Mouse (Mus musculus): ENCODE data around the gene Grin2a. TPM values are rescaled to one million over a fixed set of nuclear protein-coding genes. Genes with fewer than 3 reads are reported as not detected.

The Grin2a gene
- total RNA-seq, 4 experiments from 2014 or later = 300 to 419 (median 352) TPM

DNA sequence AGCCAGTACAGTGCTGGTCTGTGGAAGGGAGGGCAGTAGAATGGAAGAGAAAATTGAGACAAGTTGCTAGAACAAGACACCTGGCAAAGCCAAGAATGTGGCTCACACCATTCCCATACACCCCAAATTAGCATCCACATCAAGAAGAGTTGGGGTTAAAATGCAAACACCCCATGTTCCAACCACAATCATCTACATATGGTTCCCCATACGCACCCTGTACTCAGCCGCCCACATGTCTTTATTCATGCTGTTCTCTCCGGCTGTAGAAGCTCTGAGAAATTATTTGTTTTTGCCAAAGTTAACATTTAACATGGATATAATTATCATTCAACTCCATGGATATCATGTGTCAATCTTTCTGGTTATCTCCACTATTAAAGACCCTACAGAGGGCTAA, 22.7 kb downstream of the Grin2a start:
- DNase-seq (ENCODE audit: low spot score in 2 of 2) = peak; percentile 69 to 79

DNA sequence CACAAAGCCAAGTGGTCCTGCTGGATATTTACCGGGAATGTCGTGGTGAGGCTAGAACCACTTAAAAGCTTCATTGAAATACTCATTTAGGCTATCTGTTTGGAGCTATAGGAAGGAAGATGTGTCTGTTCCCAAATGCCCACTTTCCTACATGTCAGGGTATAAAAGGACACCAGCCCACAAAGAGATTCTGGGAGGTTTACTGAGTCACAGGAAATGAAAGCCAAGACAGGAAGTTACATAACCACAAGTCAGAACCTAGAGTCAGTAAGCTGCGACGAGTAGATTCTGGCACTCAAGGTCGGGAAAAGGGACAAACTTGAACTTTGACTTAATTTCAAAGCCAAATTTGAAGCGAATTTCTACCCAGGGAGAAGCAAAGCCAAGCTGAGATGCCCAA, 30.9 kb downstream of the Grin2a start:
- no peak for DNase-seq (ENCODE audit: low spot score in 2 of 2)

DNA sequence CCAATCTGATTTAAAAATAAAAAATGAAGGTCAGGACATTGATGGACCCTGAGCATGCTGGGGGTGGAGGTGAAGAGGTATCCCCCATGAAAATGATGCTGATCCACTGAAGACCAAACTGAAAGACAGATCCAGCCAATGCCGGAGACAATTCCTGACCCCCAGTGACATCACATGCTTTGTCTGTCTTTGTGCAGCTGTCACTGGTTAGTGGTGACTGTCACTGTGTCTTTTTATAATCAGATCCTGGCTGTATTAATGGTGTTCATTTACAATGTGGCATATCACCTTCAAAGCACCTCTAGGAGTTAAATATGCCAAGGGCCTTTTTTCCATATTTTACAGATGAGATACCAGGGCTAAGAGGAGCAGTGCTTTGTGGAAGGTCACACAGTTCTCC, 32.9 kb downstream of the Grin2a start:
- no peak for DNase-seq (ENCODE audit: low spot score in 2 of 2)

DNA sequence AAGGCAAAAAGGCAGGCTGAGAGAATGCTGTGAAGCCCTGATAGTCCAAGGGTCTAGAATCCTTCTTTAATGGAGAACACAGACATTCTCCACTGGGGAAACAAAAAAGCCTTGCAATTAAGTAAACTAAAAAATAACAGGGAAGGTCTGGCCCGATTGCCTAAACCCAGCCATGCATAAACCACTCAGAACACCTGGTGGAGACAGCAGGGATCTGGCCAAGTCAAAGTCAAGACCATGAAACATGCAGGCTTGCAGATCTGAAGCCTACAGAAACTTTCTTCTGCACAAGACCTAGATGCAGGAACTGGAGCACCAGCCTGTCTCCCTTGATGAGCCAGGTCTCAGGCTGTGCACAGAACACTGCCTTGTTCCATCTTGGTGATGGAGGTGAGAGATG, 36.0 kb downstream of the Grin2a start:
- DNase-seq (ENCODE audit: low spot score in 2 of 2) = no peak

DNA sequence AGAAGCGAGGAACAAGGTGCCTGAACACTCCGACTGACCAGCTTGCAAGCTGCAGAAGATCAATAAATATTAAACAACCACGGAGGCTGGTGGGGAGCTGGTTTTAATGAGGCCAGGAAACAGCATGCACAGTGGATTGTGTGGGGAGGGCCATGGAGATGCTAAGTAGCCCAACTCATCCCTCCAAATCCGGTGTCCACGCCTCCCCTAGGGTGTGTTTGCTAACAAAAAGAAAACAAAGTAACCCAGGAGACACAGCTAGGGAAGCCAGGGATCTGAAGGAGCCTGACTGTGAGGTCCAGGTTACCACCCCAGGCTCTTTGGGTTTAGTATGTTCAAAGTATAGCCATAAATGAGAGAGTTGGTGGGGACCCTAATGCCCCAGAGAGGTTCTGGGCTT, 41.1 kb downstream of the Grin2a start:
- no peak for DNase-seq (ENCODE audit: low spot score in 2 of 2)

DNA sequence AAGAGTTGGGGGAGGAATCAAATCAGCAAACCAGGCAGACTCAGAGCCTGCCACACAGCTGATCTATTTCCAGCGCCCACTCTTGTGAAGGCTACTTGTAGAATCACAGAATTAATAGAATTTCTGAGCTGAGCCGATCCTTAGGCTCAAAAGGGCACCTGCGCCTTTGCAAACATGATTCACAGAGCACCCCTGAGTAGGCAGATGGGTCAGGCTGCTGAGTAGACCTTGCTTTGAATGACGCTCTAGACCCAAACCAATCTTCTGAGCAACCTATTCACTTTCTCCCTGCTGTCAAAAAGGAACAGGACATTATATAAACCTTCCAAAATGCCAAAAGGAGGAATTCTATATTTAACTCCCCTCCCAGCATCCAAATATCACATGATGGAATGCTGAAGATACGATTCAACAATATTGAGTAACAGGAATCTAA, 41.9 kb downstream of the Grin2a start:
- DNase-seq (ENCODE audit: low spot score in 2 of 2) = peak in 1 of 2 experiments; percentile 42

DNA sequence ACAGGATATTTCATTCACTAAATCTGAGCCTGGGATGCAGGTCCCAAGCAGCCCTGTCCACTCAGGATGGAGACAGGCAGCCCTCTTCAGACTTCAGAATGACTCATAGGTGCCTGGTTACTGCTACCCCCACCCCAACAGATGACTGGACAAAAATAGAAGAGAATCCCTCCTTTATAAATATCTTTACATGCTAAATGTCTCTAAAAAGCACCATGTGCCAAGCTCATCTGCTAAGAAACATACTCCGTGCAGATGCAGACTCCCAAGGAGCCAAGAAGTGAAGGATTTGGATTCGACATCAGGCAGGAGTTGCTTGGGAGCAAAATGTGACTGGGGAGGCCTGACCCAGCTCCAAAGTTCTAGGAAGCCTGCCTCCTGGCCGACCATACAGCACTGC, 46.1 kb downstream of the Grin2a start:
- DNase-seq (ENCODE audit: low spot score in 2 of 2) = no peak

DNA sequence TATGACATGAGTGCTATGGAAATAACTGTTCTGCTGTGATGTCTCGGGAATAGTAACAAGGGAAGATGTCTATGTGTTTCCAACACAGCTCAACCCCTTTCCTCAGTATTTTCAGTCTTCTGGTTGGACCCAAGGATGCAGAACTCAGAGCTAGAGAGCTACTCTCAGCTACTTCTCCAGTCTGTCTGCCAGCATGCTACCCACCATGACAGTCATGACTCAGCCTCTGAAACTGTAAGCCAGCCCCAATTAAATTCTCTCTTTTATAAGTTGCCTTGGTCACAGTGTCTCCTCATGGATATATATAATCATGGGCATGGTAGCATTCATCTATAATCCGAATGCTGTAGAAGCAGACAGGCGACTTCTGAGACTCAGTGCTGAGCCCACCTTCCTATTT, 47.9 kb downstream of the Grin2a start:
- DNase-seq (ENCODE audit: low spot score in 2 of 2) = no peak

DNA sequence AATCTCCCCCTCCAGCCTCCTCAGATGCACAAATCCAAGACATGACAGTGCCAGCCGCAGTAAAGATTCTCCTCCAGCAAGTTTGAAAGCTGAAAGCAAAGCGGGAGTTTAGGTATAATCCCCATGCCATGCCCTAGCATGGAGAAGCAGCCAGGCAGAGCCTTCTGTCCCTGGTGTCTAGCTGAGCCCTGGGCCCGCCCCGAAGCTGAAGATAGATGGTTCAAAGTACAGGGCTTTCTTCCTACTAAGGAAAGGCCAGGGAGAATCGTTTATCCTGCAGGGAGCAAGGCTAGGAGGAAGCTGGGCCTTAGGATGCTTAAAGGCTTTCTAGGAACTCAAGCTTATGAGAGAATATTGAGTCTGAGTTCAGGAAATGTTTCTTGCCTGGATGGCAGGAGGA, 50.5 kb downstream of the Grin2a start:
- no peak for DNase-seq (ENCODE audit: low spot score in 2 of 2)

DNA sequence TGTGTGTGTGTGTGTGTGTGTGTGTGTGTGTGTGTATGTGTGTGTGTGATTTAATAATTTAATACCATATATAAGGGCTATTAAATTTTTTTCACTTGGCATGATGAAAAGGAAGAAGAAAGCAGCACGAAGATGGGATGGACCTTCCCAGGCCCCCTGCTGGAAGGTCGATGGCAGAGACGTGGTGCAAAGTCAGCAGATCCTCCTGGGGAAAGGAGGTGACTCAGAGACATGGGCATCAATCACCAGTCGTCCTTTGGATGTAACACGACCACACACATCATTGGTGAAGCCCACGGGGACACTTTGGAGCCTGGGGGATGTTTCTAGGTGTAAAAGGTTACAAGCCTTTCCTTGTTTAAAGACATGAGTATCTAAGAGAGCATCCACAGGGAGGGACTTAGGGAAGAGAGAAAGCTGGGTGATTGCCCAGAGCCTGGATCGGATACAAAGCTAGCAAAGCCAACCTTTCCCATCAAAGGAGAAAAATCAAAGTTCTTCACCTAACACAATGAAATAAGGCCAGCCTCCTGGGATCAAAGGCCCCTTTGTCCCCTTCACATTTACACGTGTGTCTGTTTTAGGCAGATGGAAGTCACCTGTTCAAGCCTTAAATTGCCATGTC, 53.9 kb downstream of the Grin2a start:
- DNase-seq (ENCODE audit: low spot score in 2 of 2) = no peak

DNA sequence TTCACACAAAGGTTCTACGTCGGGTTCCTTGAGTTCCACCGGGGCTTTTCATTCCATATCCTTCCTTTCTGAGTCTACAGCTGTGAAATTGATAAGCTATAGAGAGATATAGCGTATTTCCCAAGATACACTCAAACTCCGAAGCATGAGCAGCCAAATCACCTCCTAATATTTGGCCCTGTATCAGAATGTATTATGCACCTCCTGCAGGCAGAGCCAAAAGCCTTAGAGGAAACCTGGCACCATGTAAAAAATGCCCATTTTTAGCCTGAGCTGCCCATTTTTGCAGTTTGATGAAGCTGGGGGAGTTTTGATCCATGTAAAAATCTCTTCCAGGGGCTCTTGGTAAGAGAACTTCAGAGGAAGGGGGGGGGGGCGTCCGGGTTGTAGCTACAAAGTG, 54.6 kb downstream of the Grin2a start:
- no peak for DNase-seq (ENCODE audit: low spot score in 2 of 2)

DNA sequence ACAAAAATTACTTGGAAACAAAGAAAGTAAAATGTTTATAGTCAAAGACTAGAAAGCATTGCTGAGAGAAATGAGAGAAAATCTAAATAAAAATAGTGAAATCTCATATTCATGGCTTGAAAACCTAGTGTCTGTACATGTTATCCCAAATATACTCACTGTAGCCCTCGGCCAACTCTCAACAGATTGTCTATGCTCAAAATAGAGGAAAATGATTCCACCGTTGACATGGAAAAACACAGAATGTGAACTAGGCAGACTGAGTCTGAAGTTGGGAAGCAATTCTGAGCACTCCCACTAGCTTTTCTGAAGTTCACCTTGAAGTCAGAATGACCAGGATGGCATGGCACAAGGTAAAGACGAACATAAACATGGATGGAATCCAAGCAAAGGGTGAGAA, 84.7 kb downstream of the Grin2a start:
- DNase-seq (ENCODE audit: low spot score in 2 of 2) = no peak

DNA sequence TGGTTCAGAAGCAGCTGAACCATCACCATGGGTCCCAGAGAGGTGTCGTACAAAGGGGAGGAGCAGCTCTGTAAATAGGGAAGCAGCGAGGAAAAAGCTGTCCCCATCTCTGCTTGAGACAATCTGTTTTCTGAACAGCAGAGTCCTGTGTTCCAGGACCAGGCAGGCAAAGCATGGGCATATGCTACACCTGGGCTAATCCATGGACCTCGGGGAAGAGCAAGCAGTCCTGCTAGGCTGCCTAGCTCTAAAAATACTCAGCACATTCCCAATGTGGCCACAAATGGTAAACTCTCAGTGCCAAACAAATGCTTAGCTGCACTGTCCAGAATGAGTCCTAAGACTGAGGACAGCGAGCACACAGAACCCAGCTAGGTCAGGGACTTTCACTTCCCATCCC, 86.1 kb downstream of the Grin2a start:
- no peak for DNase-seq (ENCODE audit: low spot score in 2 of 2)

DNA sequence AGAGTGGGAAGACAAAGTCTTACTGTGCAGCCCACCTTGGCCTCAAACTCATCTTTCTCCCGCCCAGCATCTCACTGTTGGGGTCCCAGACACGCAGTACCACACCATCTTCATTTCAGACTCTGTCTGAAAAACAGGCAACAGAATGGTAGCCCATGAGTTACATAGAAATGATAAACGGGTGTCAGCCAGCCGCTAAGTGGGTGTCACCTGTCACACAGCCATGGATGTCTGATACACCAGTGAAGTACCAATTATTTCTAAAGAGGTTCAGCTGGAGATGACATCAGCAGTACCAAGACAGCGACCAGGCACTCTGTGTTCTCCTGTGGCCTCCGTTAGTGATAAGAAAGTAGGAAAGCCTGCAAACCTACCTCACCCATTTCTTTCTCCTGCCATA, 90.9 kb downstream of the Grin2a start:
- DNase-seq (ENCODE audit: low spot score in 2 of 2) = no peak

DNA sequence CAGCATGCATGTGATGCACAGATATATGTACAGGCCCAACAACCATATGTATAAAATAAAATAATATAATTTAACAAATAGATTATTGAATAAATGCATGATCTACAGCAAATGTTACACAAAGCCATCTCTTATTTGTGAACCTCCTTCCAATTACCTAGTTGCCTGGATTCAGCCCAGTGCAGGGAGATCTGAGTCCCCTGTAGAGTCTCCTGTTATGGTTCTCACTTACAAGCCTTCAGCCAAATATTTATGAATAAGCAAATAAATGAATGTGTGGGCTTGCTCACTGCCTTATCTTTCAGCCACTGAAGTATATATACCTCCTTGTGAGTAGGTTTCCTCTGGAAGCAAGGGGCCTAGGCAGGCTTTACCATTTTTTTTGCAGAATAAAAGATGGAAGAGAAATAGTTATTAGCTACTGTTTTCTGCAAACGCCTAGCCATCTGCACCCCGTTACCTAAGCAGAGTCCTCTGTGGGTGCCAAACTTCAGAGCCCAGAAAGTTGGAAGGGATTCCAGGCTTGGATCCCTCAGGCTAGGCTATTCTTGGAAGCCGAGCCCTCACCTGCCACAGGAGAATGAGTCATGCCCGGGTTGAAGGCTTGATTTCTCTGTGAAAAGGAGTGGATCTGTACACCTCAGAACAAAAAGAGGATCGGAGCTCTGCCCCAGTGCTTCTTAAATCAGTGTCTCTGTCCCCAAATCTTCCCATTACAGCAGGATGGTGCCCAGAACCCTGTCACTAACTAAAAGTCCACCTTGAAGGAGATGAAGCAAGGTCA, 92.5 kb downstream of the Grin2a start:
- DNase-seq (ENCODE audit: low spot score in 2 of 2) = peak; percentile 45 to 49

DNA sequence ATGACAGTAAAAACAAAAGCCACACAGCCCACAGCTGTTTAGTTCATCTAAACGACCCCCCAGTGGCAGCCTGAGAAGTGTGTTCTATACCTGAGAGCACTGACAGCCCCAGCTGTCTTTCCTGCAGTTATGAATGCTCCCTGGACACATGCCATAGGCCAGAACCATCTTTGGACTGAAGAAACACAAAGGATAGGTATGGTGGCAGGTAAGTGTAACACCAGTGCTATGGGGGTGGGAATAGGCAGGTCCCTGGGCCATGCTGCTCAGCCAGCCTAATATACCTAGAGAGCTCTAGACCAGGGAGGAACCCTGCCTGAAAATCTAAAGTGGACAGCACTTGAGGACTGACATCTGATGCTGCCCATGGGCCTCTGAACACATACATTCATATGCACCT, 93.9 kb downstream of the Grin2a start:
- no peak for DNase-seq (ENCODE audit: low spot score in 2 of 2)

DNA sequence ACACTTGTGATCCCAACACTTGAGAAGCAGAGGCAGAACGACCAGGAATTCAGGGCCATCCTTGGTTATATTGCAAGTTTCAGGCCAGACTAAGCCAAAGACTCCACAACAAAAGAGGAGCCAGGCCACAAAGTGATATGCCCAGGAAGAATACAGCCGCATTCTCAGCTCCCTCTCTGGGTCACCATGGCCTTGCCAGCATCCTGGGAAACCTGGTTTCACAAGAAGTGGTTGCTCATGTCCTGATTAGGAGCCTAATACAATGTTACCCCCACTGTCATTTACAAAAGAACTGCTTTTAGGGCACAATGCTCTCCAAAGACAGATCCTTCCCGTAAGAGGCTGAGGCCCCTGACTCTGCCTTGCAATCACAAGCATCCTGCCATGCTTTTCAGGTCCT, 94.4 kb downstream of the Grin2a start:
- no peak for DNase-seq (ENCODE audit: low spot score in 2 of 2)

DNA sequence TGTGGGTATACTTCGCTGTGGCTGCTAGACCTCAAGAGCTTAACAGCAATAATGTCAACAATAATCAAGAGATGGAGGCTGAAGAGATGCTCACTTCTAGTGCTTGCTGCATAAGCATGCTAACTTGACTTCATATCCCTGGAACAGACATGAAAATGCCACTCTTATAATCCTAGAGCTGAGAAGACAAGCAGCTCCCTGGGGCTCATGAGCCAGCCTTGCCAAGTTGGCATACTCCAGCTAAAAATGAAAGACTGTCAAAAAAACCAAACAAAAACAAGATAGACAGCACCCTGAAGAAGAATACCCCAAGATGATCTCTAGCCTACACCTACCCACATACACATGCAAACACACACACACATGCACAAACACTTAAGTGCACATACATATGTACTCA, 95.2 kb downstream of the Grin2a start:
- no peak for DNase-seq (ENCODE audit: low spot score in 2 of 2)

DNA sequence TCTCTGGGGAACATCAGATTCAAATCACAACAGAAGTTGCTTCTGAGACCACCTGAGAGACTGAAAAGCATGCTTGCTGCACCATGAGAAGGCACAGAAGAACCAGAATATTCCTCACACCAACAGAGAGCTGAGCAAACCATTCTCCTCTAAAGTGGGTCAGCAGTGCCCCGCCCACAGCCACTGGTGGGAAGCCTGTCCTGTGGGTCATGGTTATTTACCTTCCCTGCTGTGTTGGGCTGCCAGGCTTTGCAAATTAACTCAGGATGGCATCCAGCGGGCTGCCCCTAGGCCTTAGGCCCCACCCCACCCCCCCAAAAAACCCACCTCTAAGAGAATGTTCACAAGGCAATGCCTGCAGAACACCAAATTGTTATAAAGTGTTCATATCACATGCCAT, 96.2 kb downstream of the Grin2a start:
- no peak for DNase-seq (ENCODE audit: low spot score in 2 of 2)

DNA sequence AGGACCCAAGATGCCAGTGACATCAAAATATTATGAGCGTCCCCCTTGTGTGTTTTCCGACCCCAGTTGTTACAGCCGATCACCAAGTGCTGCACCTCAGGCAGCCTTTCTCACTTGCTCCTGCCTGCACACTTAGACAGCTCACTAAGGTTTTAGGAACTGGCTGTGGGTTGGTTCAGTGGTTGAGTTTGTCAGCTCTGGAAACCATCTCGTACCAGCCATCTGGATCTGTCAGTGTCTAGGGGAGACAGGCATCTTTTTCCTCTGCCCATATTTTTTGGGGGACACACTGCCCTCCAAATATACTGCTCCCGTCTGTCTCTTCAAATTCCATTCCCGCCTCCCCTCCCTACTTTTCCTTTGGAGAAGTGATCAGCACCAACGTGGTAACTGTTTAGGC, 99.8 kb downstream of the Grin2a start:
- DNase-seq (ENCODE audit: low spot score in 2 of 2) = no peak

DNA sequence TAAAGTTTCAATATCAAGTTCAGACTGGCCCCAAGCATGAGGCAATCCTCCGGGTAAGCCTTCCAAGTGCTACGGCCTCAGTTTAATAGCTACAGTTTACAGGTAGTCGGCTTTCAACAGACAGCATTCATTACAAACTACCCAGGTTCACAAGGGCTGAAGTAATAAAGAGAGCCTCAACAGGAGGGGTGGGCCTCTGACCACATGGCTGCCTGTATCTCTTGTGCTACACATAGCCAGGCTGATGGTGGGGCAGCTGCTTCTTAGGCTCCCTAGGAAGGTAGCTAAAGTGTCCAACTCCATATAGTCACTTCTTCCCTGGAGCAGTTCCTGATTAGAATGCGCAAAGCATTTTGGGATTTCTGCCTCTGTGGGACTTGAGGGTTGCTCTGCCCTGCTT, 109.2 kb downstream of the Grin2a start:
- no peak for DNase-seq (ENCODE audit: low spot score in 2 of 2)

DNA sequence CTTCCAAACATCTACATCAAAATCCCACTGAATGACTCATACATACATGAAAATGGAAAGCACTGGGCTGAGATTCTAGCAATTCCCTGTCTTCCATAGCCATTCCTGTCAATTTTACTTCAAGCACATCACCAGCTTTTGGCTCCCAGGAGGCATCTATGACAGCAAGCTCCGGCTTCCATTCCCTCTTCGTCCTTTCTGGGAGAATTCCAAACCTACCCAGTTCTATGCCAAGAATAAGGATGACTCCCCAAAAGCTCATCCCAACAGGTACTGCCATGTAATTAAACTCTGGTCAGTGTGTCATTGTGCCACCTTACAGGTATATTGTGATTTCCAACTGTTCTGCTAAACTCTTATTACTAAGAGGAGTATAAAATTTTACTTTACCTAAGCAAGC, 111.2 kb downstream of the Grin2a start:
- DNase-seq (ENCODE audit: low spot score in 2 of 2) = no peak

DNA sequence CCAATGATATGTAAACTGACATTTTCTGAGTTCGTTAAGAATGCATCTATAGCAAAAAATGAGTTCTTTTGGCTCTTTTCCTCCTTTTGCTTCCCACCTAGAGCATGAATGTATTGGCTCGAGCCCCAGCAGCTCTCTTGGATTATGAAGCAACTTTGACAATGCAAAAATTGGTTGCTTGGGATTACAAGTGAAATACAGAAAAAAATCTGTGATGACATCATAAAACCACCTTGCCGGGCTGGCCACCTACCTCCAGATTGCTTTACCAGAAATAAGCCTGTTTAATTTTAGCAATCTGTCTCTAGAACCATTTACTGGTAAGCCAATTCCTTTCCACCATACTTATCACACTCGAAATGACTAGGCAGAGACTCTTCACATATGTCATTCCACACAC, 112.9 kb downstream of the Grin2a start:
- no peak for DNase-seq (ENCODE audit: low spot score in 2 of 2)
